Mouse (Mus musculus): ENCODE results near the gene Il4i1. TPM values are rescaled to one million over a fixed set of nuclear protein-coding genes. Genes with fewer than 3 reads are reported as not detected.

The Il4i1 gene
- polyA plus RNA-seq, 1 experiment from 2014 or later: 2.9 TPM

GRCm38 (mm10) chr7:44836423-44837053 lies 20.4 kb downstream of the Il4i1 start:
- no peak overlapping the region for H3K9ac ChIP-seq (ENCODE audit: low read depth, low read length)
- 76% methylated on average over 9 of the region's 9 CpGs for whole genome bisulfite sequencing

GRCm38 (mm10) chr7:44838073-44838472 lies 21.9 kb downstream of the Il4i1 start:
- no peak overlapping the region for H3K4me2 ChIP-seq
- H3K36me3 ChIP-seq (ENCODE audit: control insufficient read depth, insufficient read depth, low read length): peaks cover 15% of the 10 kb centered on the region
- ATAC-seq (replicated peaks; ENCODE audit: low FRiP score) (no peak), DNase-seq (ENCODE audit: low spot score) (no peak)
- 82% methylated on average over 6 of the region's 6 CpGs for WGBS
- H3K9me3 ChIP-seq (ENCODE audit: control insufficient read depth, low read length): no peaks in the 10 kb centered on the region
- peaks cover 11% of the 10 kb centered on the region for H3K27me3 ChIP-seq (replicated peaks; ENCODE audit: control insufficient read depth, insufficient read depth, low read length)
- peaks cover 17% of the 10 kb centered on the region for H3K4me1 ChIP-seq (replicated peaks; ENCODE audit: control insufficient read depth, insufficient read depth, low read length)
- H3K27ac ChIP-seq (ENCODE audit: low read depth, low read length): no peak overlapping the region
- no peak overlapping the region for H3K4me3 ChIP-seq (ENCODE audit: low read depth, low read length)
- H3K9ac ChIP-seq (ENCODE audit: low read depth, low read length): no peak overlapping the region

More at GRCm38 (mm10) chr7:44836423-44837053, 20.4 kb downstream of the Il4i1 start:
- Histone ChIP-seq H3K27me3 (replicated peaks; ENCODE audit: control insufficient read depth, insufficient read depth, low read length) (peaks cover 11% of the 10 kb centered on the region), H3K36me3 (ENCODE audit: control insufficient read depth, insufficient read depth, low read length) (peaks cover 4% of the 10 kb centered on the region; the same call in 1 of the 2 replicates), H3K27ac (ENCODE audit: low read depth, low read length) (no peak overlapping the region), H3K4me1 (replicated peaks; ENCODE audit: control insufficient read depth, insufficient read depth, low read length) (peaks cover 14% of the 10 kb centered on the region), H3K4me2 (no peak overlapping the region), H3K9me3 (ENCODE audit: control insufficient read depth, low read length) (no peaks in the 10 kb centered on the region), H3K4me3 (ENCODE audit: low read depth, low read length) (no peak overlapping the region)
- ATAC-seq (replicated peaks; ENCODE audit: low FRiP score) (no peak), DNase-seq (ENCODE audit: low spot score) (no peak)

GRCm38 (mm10) chr7:44839171-44839490 lies 22.9 kb downstream of the Il4i1 start:
- peaks cover 20% of the 10 kb centered on the region for H3K4me1 ChIP-seq (replicated peaks; ENCODE audit: control insufficient read depth, insufficient read depth, low read length)
- H3K9ac ChIP-seq (ENCODE audit: low read depth, low read length): peak overlapping the region; percentile 52
- peak overlapping the region; percentile 43 for H3K4me3 ChIP-seq (ENCODE audit: low read depth, low read length)
- DNase-seq (ENCODE audit: low spot score) (no peak), ATAC-seq (replicated peaks; ENCODE audit: low FRiP score) (no peak)
- H3K36me3 ChIP-seq (ENCODE audit: control insufficient read depth, insufficient read depth, low read length): peaks cover 22% of the 10 kb centered on the region
- H3K9me3 ChIP-seq (ENCODE audit: control insufficient read depth, low read length): no peaks in the 10 kb centered on the region
- peak overlapping the region; percentile 76 for H3K4me2 ChIP-seq
- whole genome bisulfite sequencing: 17% methylated on average over 11 of the region's 11 CpGs
- peaks cover 11% of the 10 kb centered on the region for H3K27me3 ChIP-seq (replicated peaks; ENCODE audit: control insufficient read depth, insufficient read depth, low read length)
- no peak overlapping the region for H3K27ac ChIP-seq (ENCODE audit: low read depth, low read length)

- no peak overlapping the region for H3K27ac ChIP-seq (ENCODE audit: low read depth, low read length)
- peak; percentile 38; the same call in 1 of the 2 replicates for ATAC-seq (replicated peaks; ENCODE audit: low FRiP score)
- H3K9me3 ChIP-seq (ENCODE audit: control insufficient read depth, low read length): no peaks in the 10 kb centered on the region
- DNase-seq (ENCODE audit: low spot score): peak; percentile 68
- WGBS: 3% methylated on average over 58 of the region's 58 CpGs
- H3K27me3 ChIP-seq (replicated peaks; ENCODE audit: control insufficient read depth, insufficient read depth, low read length): peaks cover 11% of the 10 kb centered on the region
- peak overlapping the region; percentile 43 for H3K4me3 ChIP-seq (ENCODE audit: low read depth, low read length)
- peaks cover 22% of the 10 kb centered on the region for H3K36me3 ChIP-seq (ENCODE audit: control insufficient read depth, insufficient read depth, low read length)
- peak overlapping the region; percentile 76 for H3K4me2 ChIP-seq
- H3K9ac ChIP-seq (ENCODE audit: low read depth, low read length): peak overlapping the region; percentile 52
- H3K4me1 ChIP-seq (replicated peaks; ENCODE audit: control insufficient read depth, insufficient read depth, low read length): peaks cover 20% of the 10 kb centered on the region
These were observed 23.5 kb downstream of the Il4i1 start for GRCm38 (mm10) chr7:44839491-44840191.

DNA sequence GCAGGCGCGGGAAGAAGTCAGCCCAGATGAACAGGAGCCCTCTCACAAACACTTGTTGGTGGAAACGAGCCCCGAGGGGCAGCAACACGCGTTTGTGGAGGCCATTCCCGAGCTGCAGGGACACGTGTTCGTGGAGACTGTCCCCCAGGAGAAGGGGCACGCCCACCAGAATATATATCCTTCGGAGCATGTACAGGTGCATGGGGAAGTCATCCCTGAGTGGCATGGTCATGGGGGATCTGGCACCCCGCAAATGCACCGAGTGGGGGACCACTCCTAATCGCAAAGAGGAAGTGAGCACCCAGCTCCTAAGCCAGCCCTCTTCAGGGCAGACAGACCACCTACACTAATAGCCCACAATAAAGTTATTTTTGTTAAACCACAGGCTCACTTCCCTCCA lies 24.2 kb downstream of the Il4i1 start:
- H3K4me1 ChIP-seq (replicated peaks; ENCODE audit: control insufficient read depth, insufficient read depth, low read length): peaks cover 20% of the 10 kb centered on the region
- DNase-seq (ENCODE audit: low spot score) (no peak), ATAC-seq (replicated peaks; ENCODE audit: low FRiP score) (no peak)
- 50% methylated on average over 14 of the region's 14 CpGs for WGBS
- peaks cover 24% of the 10 kb centered on the region for H3K36me3 ChIP-seq (ENCODE audit: control insufficient read depth, insufficient read depth, low read length)
- no peak overlapping the region for H3K9ac ChIP-seq (ENCODE audit: low read depth, low read length)
- peaks cover 11% of the 10 kb centered on the region for H3K27me3 ChIP-seq (replicated peaks; ENCODE audit: control insufficient read depth, insufficient read depth, low read length)
- no peak overlapping the region for H3K4me3 ChIP-seq (ENCODE audit: low read depth, low read length)
- peak overlapping the region; percentile 76 for H3K4me2 ChIP-seq
- H3K9me3 ChIP-seq (ENCODE audit: control insufficient read depth, low read length): no peaks in the 10 kb centered on the region
- H3K27ac ChIP-seq (ENCODE audit: low read depth, low read length): no peak overlapping the region

DNA sequence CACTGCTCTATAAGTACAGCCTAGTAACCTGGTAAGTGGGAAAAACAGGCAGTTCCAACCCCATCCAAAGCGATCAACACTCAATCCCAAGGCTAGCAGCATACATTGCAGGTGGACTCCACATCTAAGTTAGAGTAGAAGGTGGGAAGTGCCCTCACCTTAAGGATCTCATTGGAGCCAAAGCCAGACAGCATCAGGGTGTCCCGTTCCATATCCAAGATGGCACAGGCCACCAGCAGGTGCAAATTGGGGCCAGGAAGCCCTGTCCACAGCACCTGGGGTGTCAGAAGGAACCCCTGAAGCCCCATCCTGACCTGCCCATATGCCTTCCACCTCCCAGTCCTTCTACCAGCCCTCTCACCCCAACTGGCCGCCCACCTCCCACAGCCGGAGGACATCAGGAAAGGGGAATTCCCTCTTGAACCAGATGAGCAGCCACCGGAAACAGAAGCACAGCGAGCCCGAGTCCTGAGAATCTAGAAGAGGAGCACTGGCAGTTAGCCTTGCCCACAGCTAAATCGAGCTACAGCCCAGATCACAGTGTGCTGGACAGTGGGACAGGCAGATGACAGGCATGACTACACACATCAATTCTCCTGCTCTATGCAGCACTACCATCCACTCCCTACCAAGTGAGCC lies 25.8 kb downstream of the Il4i1 start:
- Histone ChIP-seq H3K9ac (ENCODE audit: low read depth, low read length) (no peak overlapping the region), H3K27ac (ENCODE audit: low read depth, low read length) (no peak overlapping the region), H3K4me2 (no peak overlapping the region), H3K36me3 (ENCODE audit: control insufficient read depth, insufficient read depth, low read length) (peaks cover 37% of the 10 kb centered on the region), H3K4me1 (replicated peaks; ENCODE audit: control insufficient read depth, insufficient read depth, low read length) (peaks cover 20% of the 10 kb centered on the region), H3K9me3 (ENCODE audit: control insufficient read depth, low read length) (no peaks in the 10 kb centered on the region), H3K4me3 (ENCODE audit: low read depth, low read length) (no peak overlapping the region), H3K27me3 (replicated peaks; ENCODE audit: control insufficient read depth, insufficient read depth, low read length) (peaks cover 11% of the 10 kb centered on the region)
- DNase-seq (ENCODE audit: low spot score): no peak
- no peak for ATAC-seq (replicated peaks; ENCODE audit: low FRiP score)
- WGBS: 91% methylated on average over 8 of the region's 8 CpGs

- Histone ChIP-seq H3K9me3 (ENCODE audit: control insufficient read depth, low read length) (no peaks in the 10 kb centered on the region), H3K27ac (ENCODE audit: low read depth, low read length) (no peak overlapping the region), H3K4me2 (no peak overlapping the region), H3K4me3 (ENCODE audit: low read depth, low read length) (no peak overlapping the region), H3K27me3 (replicated peaks; ENCODE audit: control insufficient read depth, insufficient read depth, low read length) (no peaks in the 10 kb centered on the region; the same call in 1 of the 2 replicates), H3K9ac (ENCODE audit: low read depth, low read length) (no peak overlapping the region), H3K36me3 (ENCODE audit: control insufficient read depth, insufficient read depth, low read length) (peaks cover 37% of the 10 kb centered on the region), H3K4me1 (replicated peaks; ENCODE audit: control insufficient read depth, insufficient read depth, low read length) (peaks cover 14% of the 10 kb centered on the region)
- WGBS: 90% methylated on average over 10 of the region's 10 CpGs
- ATAC-seq (replicated peaks; ENCODE audit: low FRiP score) (no peak), DNase-seq (ENCODE audit: low spot score) (no peak)
These were observed 28.8 kb downstream of the Il4i1 start for GRCm38 (mm10) chr7:44845006-44845405.

GRCm38 (mm10) chr7:44846804-44847203 lies 30.6 kb downstream of the Il4i1 start:
- peaks cover 33% of the 10 kb centered on the region for H3K36me3 ChIP-seq (ENCODE audit: control insufficient read depth, insufficient read depth, low read length)
- H3K27me3 ChIP-seq (replicated peaks; ENCODE audit: control insufficient read depth, insufficient read depth, low read length): no peaks in the 10 kb centered on the region
- DNase-seq (ENCODE audit: low spot score) (no peak), ATAC-seq (replicated peaks; ENCODE audit: low FRiP score) (no peak)
- 89% methylated on average over 7 of the region's 7 CpGs for WGBS
- H3K27ac ChIP-seq (ENCODE audit: low read depth, low read length): no peak overlapping the region
- no peak overlapping the region for H3K4me2 ChIP-seq
- H3K9ac ChIP-seq (ENCODE audit: low read depth, low read length): no peak overlapping the region
- H3K4me1 ChIP-seq (replicated peaks; ENCODE audit: control insufficient read depth, insufficient read depth, low read length): peaks cover 17% of the 10 kb centered on the region
- H3K9me3 ChIP-seq (ENCODE audit: control insufficient read depth, low read length): no peaks in the 10 kb centered on the region
- H3K4me3 ChIP-seq (ENCODE audit: low read depth, low read length): no peak overlapping the region; the same call in 1 of the 2 replicates
